In the genomic region with DNA sequence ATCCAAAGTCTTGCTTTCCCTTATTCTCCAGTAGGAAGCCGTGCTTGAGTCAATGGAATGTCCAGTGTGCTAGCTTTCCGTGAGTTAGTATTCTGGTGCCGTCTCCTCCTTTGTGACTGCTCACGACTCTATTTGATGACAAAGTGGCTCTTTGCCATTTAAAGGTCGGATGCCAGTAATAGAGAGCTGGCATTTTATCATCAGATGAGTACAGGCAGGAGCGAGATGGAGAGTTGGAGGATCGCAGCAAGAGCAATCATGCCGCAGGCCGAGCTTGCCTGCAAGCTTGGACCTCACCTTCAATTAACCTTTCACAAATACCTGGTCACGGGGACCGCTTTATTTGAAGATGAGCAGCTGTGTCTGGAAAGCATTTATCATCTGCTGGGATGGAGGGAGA, we compare ENCODE assay signal across 20 mouse cellular contexts.
"Had no signal": no experiment of that assay in that cellular context is flagged by ENCODE, and none has a peak within 500 bp of the region (broad histone marks: within the 10 kb centered on the region; RNA-seq: fewer than 3 reads in every experiment).

No protein-coding gene starts in this region.

- H3K27ac ChIP-seq: layer of hippocampus, adult 2 months; limb, embryonic 10.5 days; limb, embryonic 13.5 days; liver, embryonic 12.5 days; liver, embryonic 15.5 days; lung, embryonic 15.5 days; midbrain, embryonic 12.5 days; neural tube, embryonic 13.5 days had no signal

- ATAC-seq: liver, embryonic 12.5 days had no signal

- H3K4me1 ChIP-seq: limb, embryonic 10.5 days; liver, embryonic 12.5 days; liver, embryonic 15.5 days; lung, embryonic 15.5 days; megakaryocyte, embryonic 14.5 days had no signal

- H3K4me2 ChIP-seq: limb, embryonic 13.5 days; liver, embryonic 12.5 days; liver, embryonic 15.5 days; lung, embryonic 15.5 days; midbrain, embryonic 12.5 days; neural tube, embryonic 13.5 days had no signal

- H3K9me3 ChIP-seq: limb, embryonic 10.5 days; limb, embryonic 13.5 days; liver, embryonic 12.5 days; liver, embryonic 15.5 days; lung, embryonic 15.5 days; midbrain, embryonic 12.5 days; neural tube, embryonic 13.5 days had no signal

- DNase-seq: kidney, adult 11 months; kidney, adult 9 months; kidney, postnatal 25 days; layer of hippocampus, adult 9-11 months; liver; lung, adult 18-20 months; lung, postnatal 10 days; lung, postnatal 36 days; thymus, adult 18-20 months; thymus, postnatal 36 days had no signal

- H3K36me3 ChIP-seq: limb, embryonic 10.5 days; limb, embryonic 13.5 days; liver, embryonic 12.5 days; liver, embryonic 15.5 days; lung, embryonic 15.5 days; midbrain, embryonic 12.5 days; neural tube, embryonic 13.5 days had no signal

- H3K27me3 ChIP-seq: limb, embryonic 13.5 days; liver, embryonic 12.5 days; liver, embryonic 15.5 days; lung, embryonic 15.5 days; megakaryocyte, embryonic 14.5 days; neural tube, embryonic 13.5 days had no signal

- H3K4me3 ChIP-seq: layer of hippocampus, adult 2 months; limb, embryonic 10.5 days; limb, embryonic 13.5 days; liver, embryonic 12.5 days; liver, embryonic 15.5 days; lung, embryonic 15.5 days; megakaryocyte, embryonic 14.5 days; midbrain, embryonic 12.5 days; myocyte; neural tube, embryonic 13.5 days had no signal

- H3K9ac ChIP-seq: limb, embryonic 13.5 days; liver, embryonic 12.5 days; liver, embryonic 15.5 days; lung, embryonic 15.5 days; midbrain, embryonic 12.5 days; neural tube, embryonic 13.5 days had no signal
